Mouse (Mus musculus): ENCODE results near the gene Gm21987.
A peak's percentile ranks its signal among the peaks of the same experiment; 100 is the strongest.

The Gm21987 gene

GRCm38 (mm10) chr16:38399076-38399475 lies 52.2 kb downstream of the Gm21987 start:
- no peak for DNase-seq

GRCm38 (mm10) chr16:38399531-38400231 lies 52.8 kb downstream of the Gm21987 start:
- peak; percentile 70 for DNase-seq

GRCm38 (mm10) chr16:38400311-38400960 lies 53.6 kb downstream of the Gm21987 start:
- no peak for DNase-seq

GRCm38 (mm10) chr16:38401468-38401867 lies 54.6 kb downstream of the Gm21987 start:
- DNase-seq: no peak

- DNase-seq: peak; percentile 55
These were observed 56.8 kb downstream of the Gm21987 start for GRCm38 (mm10) chr16:38403639-38404038.

- DNase-seq: no peak
These were observed 59.5 kb downstream of the Gm21987 start for GRCm38 (mm10) chr16:38406293-38406692.

GRCm38 (mm10) chr16:38406708-38407107 lies 59.9 kb downstream of the Gm21987 start:
- no peak for DNase-seq

GRCm38 (mm10) chr16:38407584-38407983 lies 60.7 kb downstream of the Gm21987 start:
- no peak for DNase-seq

GRCm38 (mm10) chr16:38408416-38408815 lies 61.6 kb downstream of the Gm21987 start:
- no peak for DNase-seq

Data from thymus, postnatal 14 days (tissue).